Mouse (Mus musculus): ENCODE results near the gene Krcc1. TPM values are rescaled to one million over a fixed set of nuclear protein-coding genes. Genes with fewer than 3 reads are reported as not detected.

Gene Krcc1
- polyA plus RNA-seq, 1 experiment from 2014 or later, result 15.7 TPM

GRCm38 (mm10) chr6:71239069-71239750, 32.3 kb upstream of the Krcc1 start:
- H3K4me2 ChIP-seq (ENCODE audit: low read depth, low read length), result no peak overlapping the region
- no peaks in the 10 kb centered on the region for H3K27me3 ChIP-seq (ENCODE audit: control insufficient read depth, insufficient read depth, low read length)
- H3K4me3 ChIP-seq (ENCODE audit: low read depth, low read length), result no peak overlapping the region
- ATAC-seq (ENCODE audit: low read depth), result no peak
- H3K36me3 ChIP-seq (ENCODE audit: control insufficient read depth, insufficient read depth, low read length), result no peaks in the 10 kb centered on the region
- WGBS, result 94% methylated on average over 26 of the region's 26 CpGs
- H3K27ac ChIP-seq (ENCODE audit: low read depth, low read length), result no peak overlapping the region
- no peaks in the 10 kb centered on the region for H3K9me3 ChIP-seq (ENCODE audit: control insufficient read depth, low read length)
- H3K9ac ChIP-seq (replicated peaks; ENCODE audit: low read depth, low read length), result no peak overlapping the region
- no peaks in the 10 kb centered on the region for H3K4me1 ChIP-seq (ENCODE audit: control insufficient read depth, insufficient read depth, low read length)

DNA sequence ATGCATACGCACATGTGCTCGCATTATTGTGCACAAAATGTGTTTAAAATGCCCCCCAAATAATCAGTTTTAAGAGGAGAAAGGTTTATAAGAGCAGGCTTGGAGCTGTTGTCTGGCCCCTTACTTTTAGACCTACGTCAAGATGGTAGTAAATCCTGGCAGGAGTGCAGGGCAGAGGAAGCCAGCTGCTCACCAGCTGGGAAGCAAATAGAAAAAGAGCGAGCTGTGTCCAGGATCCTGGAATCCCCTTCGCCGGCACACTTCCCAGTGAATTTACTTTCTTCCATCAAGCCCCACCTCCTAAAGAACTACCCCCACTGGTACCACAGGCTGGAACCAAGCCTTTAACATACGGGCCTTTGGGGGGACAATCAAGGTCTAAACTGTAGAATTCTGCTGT, 30.6 kb upstream of the Krcc1 start:
- H3K36me3 ChIP-seq (ENCODE audit: control insufficient read depth, insufficient read depth, low read length), result no peaks in the 10 kb centered on the region

GRCm38 (mm10) chr6:71242811-71243210, 28.7 kb upstream of the Krcc1 start:
- Histone ChIP-seq H3K4me1 (ENCODE audit: control insufficient read depth, insufficient read depth, low read length) (no peaks in the 10 kb centered on the region), H3K4me3 (ENCODE audit: low read depth, low read length) (no peak overlapping the region), H3K27ac (ENCODE audit: low read depth, low read length) (no peak overlapping the region), H3K9ac (replicated peaks; ENCODE audit: low read depth, low read length) (no peak overlapping the region), H3K4me2 (ENCODE audit: low read depth, low read length) (no peak overlapping the region), H3K27me3 (ENCODE audit: control insufficient read depth, insufficient read depth, low read length) (no peaks in the 10 kb centered on the region), H3K9me3 (ENCODE audit: control insufficient read depth, low read length) (no peaks in the 10 kb centered on the region), H3K36me3 (ENCODE audit: control insufficient read depth, insufficient read depth, low read length) (no peaks in the 10 kb centered on the region)
- ATAC-seq (ENCODE audit: low read depth), result no peak
- WGBS, result 100% methylated on average over 1 of the region's 1 CpGs

More for the DNA sequence above, 30.6 kb upstream of the Krcc1 start:
- ATAC-seq (ENCODE audit: low read depth), result no peak
- Histone ChIP-seq H3K27ac (ENCODE audit: low read depth, low read length) (no peak overlapping the region), H3K9ac (replicated peaks; ENCODE audit: low read depth, low read length) (no peak overlapping the region), H3K4me2 (ENCODE audit: low read depth, low read length) (no peak overlapping the region), H3K4me1 (ENCODE audit: control insufficient read depth, insufficient read depth, low read length) (no peaks in the 10 kb centered on the region), H3K27me3 (ENCODE audit: control insufficient read depth, insufficient read depth, low read length) (no peaks in the 10 kb centered on the region), H3K9me3 (ENCODE audit: control insufficient read depth, low read length) (no peaks in the 10 kb centered on the region), H3K4me3 (ENCODE audit: low read depth, low read length) (no peak overlapping the region)
- 79% methylated on average over 7 of the region's 7 CpGs for WGBS

GRCm38 (mm10) chr6:71243258-71243657, 28.2 kb upstream of the Krcc1 start:
- no peaks in the 10 kb centered on the region for H3K4me1 ChIP-seq (ENCODE audit: control insufficient read depth, insufficient read depth, low read length)
- no peaks in the 10 kb centered on the region for H3K9me3 ChIP-seq (ENCODE audit: control insufficient read depth, low read length)
- H3K27me3 ChIP-seq (ENCODE audit: control insufficient read depth, insufficient read depth, low read length), result no peaks in the 10 kb centered on the region
- 93% methylated on average over 3 of the region's 3 CpGs for WGBS
- H3K9ac ChIP-seq (replicated peaks; ENCODE audit: low read depth, low read length), result no peak overlapping the region
- H3K4me3 ChIP-seq (ENCODE audit: low read depth, low read length), result no peak overlapping the region
- no peak for ATAC-seq (ENCODE audit: low read depth)
- no peaks in the 10 kb centered on the region for H3K36me3 ChIP-seq (ENCODE audit: control insufficient read depth, insufficient read depth, low read length)
- H3K4me2 ChIP-seq (ENCODE audit: low read depth, low read length), result no peak overlapping the region
- no peak overlapping the region for H3K27ac ChIP-seq (ENCODE audit: low read depth, low read length)

DNA sequence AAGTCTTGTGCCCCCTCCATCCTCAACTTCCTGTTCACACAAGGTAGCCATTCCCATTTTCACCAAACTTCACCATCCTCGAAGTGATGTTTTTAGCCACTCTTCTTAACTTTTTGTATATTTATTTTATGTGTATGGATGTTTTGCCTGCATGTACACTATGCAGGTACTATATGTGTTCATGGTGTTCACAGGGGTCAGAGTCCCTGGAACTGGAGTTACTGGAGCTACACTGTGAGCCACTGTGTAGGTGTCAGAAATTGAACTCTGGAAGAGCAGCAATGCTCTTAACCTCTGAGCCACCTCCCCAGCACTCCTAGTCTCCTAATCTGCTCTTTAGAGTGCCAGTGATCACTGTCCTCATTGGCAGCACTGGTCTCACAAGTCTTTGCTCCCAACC, 23.1 kb upstream of the Krcc1 start:
- ATAC-seq (ENCODE audit: low read depth), result no peak
- 97% methylated on average over 1 of the region's 1 CpGs for WGBS

DNA sequence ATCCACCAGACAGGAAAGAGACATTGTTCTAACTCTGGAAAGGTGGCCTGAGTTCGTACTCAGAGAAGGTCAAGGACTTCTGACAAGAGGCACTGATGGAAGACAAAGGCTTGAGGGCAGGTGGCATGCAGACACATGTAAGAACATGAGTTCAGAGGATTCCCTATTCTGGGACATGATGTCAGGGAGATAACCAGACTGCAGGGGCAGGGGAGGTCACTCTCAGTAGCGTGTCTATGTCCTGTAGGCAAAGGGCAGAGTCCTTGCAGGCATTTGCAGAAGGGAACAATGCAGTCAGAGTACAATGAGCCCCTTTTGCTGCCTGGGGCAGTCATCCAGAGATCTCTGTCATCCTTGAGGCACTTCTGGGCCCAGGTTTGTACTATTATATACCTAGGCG, 21.9 kb upstream of the Krcc1 start:
- no peak for ATAC-seq (ENCODE audit: low read depth)
- WGBS, result 80% methylated on average over 3 of the region's 3 CpGs
- Histone ChIP-seq H3K27me3 (ENCODE audit: control insufficient read depth, insufficient read depth, low read length) (no peaks in the 10 kb centered on the region), H3K9me3 (ENCODE audit: control insufficient read depth, low read length) (no peaks in the 10 kb centered on the region), H3K4me1 (ENCODE audit: control insufficient read depth, insufficient read depth, low read length) (no peaks in the 10 kb centered on the region), H3K27ac (ENCODE audit: low read depth, low read length) (no peak overlapping the region), H3K9ac (replicated peaks; ENCODE audit: low read depth, low read length) (no peak overlapping the region), H3K4me2 (ENCODE audit: low read depth, low read length) (no peak overlapping the region), H3K4me3 (ENCODE audit: low read depth, low read length) (no peak overlapping the region), H3K36me3 (ENCODE audit: control insufficient read depth, insufficient read depth, low read length) (no peaks in the 10 kb centered on the region)

More for the DNA sequence above, 23.1 kb upstream of the Krcc1 start:
- H3K4me3 ChIP-seq (ENCODE audit: low read depth, low read length), result no peak overlapping the region
- no peaks in the 10 kb centered on the region for H3K9me3 ChIP-seq (ENCODE audit: control insufficient read depth, low read length)
- H3K9ac ChIP-seq (replicated peaks; ENCODE audit: low read depth, low read length), result no peak overlapping the region
- H3K27ac ChIP-seq (ENCODE audit: low read depth, low read length), result no peak overlapping the region
- H3K4me1 ChIP-seq (ENCODE audit: control insufficient read depth, insufficient read depth, low read length), result no peaks in the 10 kb centered on the region
- H3K36me3 ChIP-seq (ENCODE audit: control insufficient read depth, insufficient read depth, low read length), result no peaks in the 10 kb centered on the region
- no peak overlapping the region for H3K4me2 ChIP-seq (ENCODE audit: low read depth, low read length)
- H3K27me3 ChIP-seq (ENCODE audit: control insufficient read depth, insufficient read depth, low read length), result no peaks in the 10 kb centered on the region

DNA sequence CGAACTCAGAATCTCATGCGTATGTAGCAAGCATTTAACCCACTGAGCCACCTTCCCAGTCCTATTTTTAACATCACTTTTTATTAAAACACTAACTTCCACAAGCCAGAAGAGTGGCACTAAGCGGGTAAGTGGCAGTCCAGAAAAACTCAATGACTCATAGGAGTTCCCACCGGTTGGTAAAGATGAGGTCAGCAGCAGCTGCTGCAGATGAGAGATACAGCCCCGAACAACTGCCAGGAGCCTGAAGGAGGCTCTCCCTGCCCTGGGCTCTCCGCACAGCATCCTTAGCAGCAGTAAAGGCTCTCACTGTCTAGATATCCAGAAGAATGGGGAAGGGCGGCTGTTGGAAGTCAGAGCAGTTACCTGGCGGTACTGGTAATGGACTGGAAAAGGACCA, 20.5 kb upstream of the Krcc1 start:
- Histone ChIP-seq H3K4me3 (ENCODE audit: low read depth, low read length) (no peak overlapping the region), H3K36me3 (ENCODE audit: control insufficient read depth, insufficient read depth, low read length) (no peaks in the 10 kb centered on the region), H3K4me1 (ENCODE audit: control insufficient read depth, insufficient read depth, low read length) (no peaks in the 10 kb centered on the region), H3K27ac (ENCODE audit: low read depth, low read length) (no peak overlapping the region), H3K9me3 (ENCODE audit: control insufficient read depth, low read length) (no peaks in the 10 kb centered on the region), H3K27me3 (ENCODE audit: control insufficient read depth, insufficient read depth, low read length) (no peaks in the 10 kb centered on the region), H3K9ac (replicated peaks; ENCODE audit: low read depth, low read length) (no peak overlapping the region), H3K4me2 (ENCODE audit: low read depth, low read length) (no peak overlapping the region)
- WGBS, result 88% methylated on average over 8 of the region's 8 CpGs
- no peak for ATAC-seq (ENCODE audit: low read depth)

DNA sequence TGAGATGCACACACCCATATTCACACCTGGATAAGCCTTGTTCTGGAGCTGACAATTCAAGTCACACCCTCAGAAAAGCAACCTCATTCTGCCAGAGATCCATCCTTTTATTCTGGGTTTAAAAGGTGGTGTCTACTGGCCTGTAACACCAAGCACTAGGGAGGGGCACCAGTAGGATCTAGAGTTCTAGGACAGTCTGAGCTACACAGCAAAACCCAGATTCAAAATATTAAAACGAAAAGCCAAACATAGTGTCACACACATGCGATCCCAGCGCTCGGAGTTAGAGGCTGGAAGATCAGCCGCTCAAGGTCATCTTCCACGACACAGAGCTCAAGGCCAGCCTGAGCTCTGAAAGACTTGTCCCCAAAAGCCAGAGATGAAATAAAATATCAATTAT, 17.0 kb upstream of the Krcc1 start:
- WGBS, result 94% methylated on average over 6 of the region's 6 CpGs
- H3K9ac ChIP-seq (replicated peaks; ENCODE audit: low read depth, low read length), result no peak overlapping the region
- no peaks in the 10 kb centered on the region for H3K36me3 ChIP-seq (ENCODE audit: control insufficient read depth, insufficient read depth, low read length)
- no peaks in the 10 kb centered on the region for H3K4me1 ChIP-seq (ENCODE audit: control insufficient read depth, insufficient read depth, low read length)
- H3K9me3 ChIP-seq (ENCODE audit: control insufficient read depth, low read length), result no peaks in the 10 kb centered on the region
- no peak overlapping the region for H3K4me2 ChIP-seq (ENCODE audit: low read depth, low read length)
- no peak overlapping the region for H3K4me3 ChIP-seq (ENCODE audit: low read depth, low read length)
- no peak for ATAC-seq (ENCODE audit: low read depth)
- no peaks in the 10 kb centered on the region for H3K27me3 ChIP-seq (ENCODE audit: control insufficient read depth, insufficient read depth, low read length)
- H3K27ac ChIP-seq (ENCODE audit: low read depth, low read length), result no peak overlapping the region

DNA sequence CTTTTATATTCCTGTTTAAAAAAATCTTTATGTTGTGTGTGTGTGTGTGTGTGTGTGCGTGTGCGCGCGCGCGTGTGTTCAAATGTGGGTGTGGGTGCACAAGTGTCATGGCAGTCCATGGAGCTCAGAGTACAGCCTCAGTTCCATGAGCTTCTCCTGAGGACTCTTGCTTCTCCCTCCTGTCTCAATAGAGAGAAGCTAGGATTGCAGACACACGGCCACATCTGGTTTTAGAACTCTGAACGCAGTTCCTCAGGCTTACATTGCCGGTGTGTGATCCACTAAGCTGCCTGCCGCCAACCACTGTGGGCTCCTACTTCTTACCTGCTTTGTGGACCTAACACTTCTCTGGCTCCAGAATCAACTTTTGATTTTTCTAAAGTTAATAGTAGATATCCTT, 15.3 kb upstream of the Krcc1 start:
- 97% methylated on average over 10 of the region's 10 CpGs for WGBS
- no peak for ATAC-seq (ENCODE audit: low read depth)
- Histone ChIP-seq H3K4me3 (ENCODE audit: low read depth, low read length) (no peak overlapping the region), H3K36me3 (ENCODE audit: control insufficient read depth, insufficient read depth, low read length) (no peaks in the 10 kb centered on the region), H3K27me3 (ENCODE audit: control insufficient read depth, insufficient read depth, low read length) (no peaks in the 10 kb centered on the region), H3K9me3 (ENCODE audit: control insufficient read depth, low read length) (no peaks in the 10 kb centered on the region), H3K4me2 (ENCODE audit: low read depth, low read length) (no peak overlapping the region), H3K9ac (replicated peaks; ENCODE audit: low read depth, low read length) (no peak overlapping the region), H3K27ac (ENCODE audit: low read depth, low read length) (no peak overlapping the region), H3K4me1 (ENCODE audit: control insufficient read depth, insufficient read depth, low read length) (no peaks in the 10 kb centered on the region)

Data from neural tube, embryonic 14.5 days (tissue).